28 mouse cellular contexts compared by ENCODE assay signal in the genomic region with DNA sequence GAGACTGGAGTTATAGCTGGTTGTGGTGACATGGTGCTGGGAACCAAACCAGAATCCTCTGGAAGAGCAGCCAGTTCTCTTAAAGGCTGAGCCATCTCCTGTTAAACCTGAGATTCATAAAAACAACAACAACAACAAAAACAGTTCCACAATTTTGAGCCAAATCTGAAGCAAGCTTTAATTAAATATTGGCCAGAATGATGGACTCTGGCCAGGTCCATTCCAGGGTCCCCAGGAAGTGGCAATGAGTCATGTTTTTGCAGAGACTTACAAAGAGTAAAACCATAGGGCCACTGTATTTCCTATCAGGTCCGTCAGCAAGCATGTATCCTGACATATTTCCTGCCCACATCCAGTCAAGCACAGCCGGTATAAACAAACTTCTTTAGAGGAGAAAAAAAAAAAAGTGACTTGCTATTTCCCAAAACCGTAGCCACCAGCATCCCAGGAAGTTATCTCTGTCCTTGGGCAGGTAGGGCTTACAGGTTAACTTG. TPM values are rescaled to one million over a fixed set of nuclear protein-coding genes. Genes with fewer than 3 reads are reported as not detected.
DNase-seq lines count a peak whose midpoint lies in the region; ATAC-seq and TF ChIP-seq lines count a peak whose summit lies in the region.
"Had no signal": no experiment of that assay in that cellular context is flagged by ENCODE, and none has a peak within 500 bp of the region (broad histone marks: within the 10 kb centered on the region; RNA-seq: fewer than 3 reads in every experiment).

No protein-coding gene starts in this region.

- DNase-seq in lung, embryonic 14.5 days = peak; percentile 6
- no peak for DNase-seq in lung, postnatal 4 days
- peak; percentile 93 for DNase-seq in 416B (ENCODE audit: low read depth)
- peak; percentile 19 for DNase-seq in Patski (ENCODE audit: low read depth, low spot score)
- peak; percentile 37 to 47 for DNase-seq in kidney, postnatal 36 days
- DNase-seq in adrenal gland, postnatal 25 days = no peak
- DNase-seq in retina, postnatal 1 day = no peak
- DNase-seq in ovary, postnatal 14 days (ENCODE audit: low spot score) = no peak
- DNase-seq: adrenal gland, adult 2 months; cerebellum, adult 2 months; cerebellum, postnatal 14 days; gastrocnemius, postnatal 10 days; heart, postnatal 4 days; layer of hippocampus, adult 9-11 months; liver, embryonic 13.5 days; lung, adult 18-20 months; midbrain, embryonic 14.5 days; right cerebral cortex, postnatal 25 days; thymus, postnatal 14 days had no signal

- no peak overlapping the region for H3K4me3 ChIP-seq in lung, embryonic 14.5 days (ENCODE audit: low read depth, low read length)
- H3K4me3 ChIP-seq: forebrain, embryonic 13.5 days; hindbrain, embryonic 13.5 days; limb, embryonic 10.5 days; limb, embryonic 15.5 days; liver, embryonic 13.5 days; neural tube, embryonic 12.5 days; stomach, embryonic 15.5 days had no signal

- H3K27me3 ChIP-seq in lung, embryonic 14.5 days (ENCODE audit: insufficient read depth, low read length) = no peaks in the 10 kb centered on the region
- H3K27me3 ChIP-seq in Patski = no peaks in the 10 kb centered on the region
- H3K27me3 ChIP-seq: forebrain, embryonic 13.5 days; hindbrain, embryonic 13.5 days; limb, embryonic 15.5 days; liver, embryonic 13.5 days; neural tube, embryonic 12.5 days; stomach, embryonic 15.5 days had no signal

- H3K4me2 ChIP-seq in lung, embryonic 14.5 days = no peak overlapping the region
- H3K4me2 ChIP-seq: forebrain, embryonic 13.5 days; hindbrain, embryonic 13.5 days; limb, embryonic 15.5 days; liver, embryonic 13.5 days; neural tube, embryonic 12.5 days; stomach, embryonic 15.5 days had no signal

- no peak for TF ChIP-seq CTCF in lung, embryonic 14.5 days (IDR thresholded peaks at IDR 0.05; ENCODE audit: low read depth)
- no peak for TF ChIP-seq CTCF in Patski (IDR thresholded peaks at IDR 0.05)

- WGBS in lung, embryonic 14.5 days = 21% methylated on average over 3 of the region's 3 CpGs

- POLR2A ChIA-PET in Patski (lab: Charles Lee) = no interaction called here

- H3K9me3 ChIP-seq in lung, embryonic 14.5 days (ENCODE audit: low read depth, low read length) = no peaks in the 10 kb centered on the region
- H3K9me3 ChIP-seq: forebrain, embryonic 13.5 days; hindbrain, embryonic 13.5 days; limb, embryonic 10.5 days; limb, embryonic 15.5 days; liver, embryonic 13.5 days; neural tube, embryonic 12.5 days; stomach, embryonic 15.5 days had no signal

- ATAC-seq in lung, embryonic 14.5 days (ENCODE audit: insufficient read depth) = no peak
- ATAC-seq in Patski = no peak
- ATAC-seq: activated CD4-positive, CD25-positive, alpha-beta regulatory T cell, adult 4 months; forebrain, embryonic 13.5 days; intestine, embryonic 16.5 days had no signal

- CTCF ChIA-PET in Patski (lab: Charles Lee) = interaction anchor here (0.9 to 1.6 kb wide), 2 partner anchors 60 to 64 kb away, joined by 3 to 4 read pairs; no protein-coding TSS in a partner anchor

- H3K4me1 ChIP-seq in lung, embryonic 14.5 days (ENCODE audit: insufficient read depth) = peaks cover 4% of the 10 kb centered on the region; the same call in 1 of the 2 replicates
- H3K4me1 ChIP-seq: liver, embryonic 13.5 days; stomach, embryonic 15.5 days had no signal

- in situ Hi-C loops in Patski (cut with MboI; ENCODE audit: low pct_unique_long_range_greater_than_20kb) = no loop called here

- H3K27ac ChIP-seq in lung, embryonic 14.5 days (ENCODE audit: low read depth) = no peak overlapping the region
- H3K27ac ChIP-seq: forebrain, embryonic 13.5 days; hindbrain, embryonic 13.5 days; limb, embryonic 10.5 days; limb, embryonic 15.5 days; liver, embryonic 13.5 days; macrophage; neural tube, embryonic 12.5 days; stomach, embryonic 15.5 days had no signal

- no peaks in the 10 kb centered on the region for H3K36me3 ChIP-seq in lung, embryonic 14.5 days (ENCODE audit: insufficient read depth)
- H3K36me3 ChIP-seq: hindbrain, embryonic 13.5 days; limb, embryonic 10.5 days; limb, embryonic 15.5 days; liver, embryonic 13.5 days; neural tube, embryonic 12.5 days; stomach, embryonic 15.5 days had no signal

- H3K9ac ChIP-seq in lung, embryonic 14.5 days = no peak overlapping the region
- H3K9ac ChIP-seq: forebrain, embryonic 13.5 days; hindbrain, embryonic 13.5 days; limb, embryonic 15.5 days; liver, embryonic 13.5 days; neural tube, embryonic 12.5 days; stomach, embryonic 15.5 days had no signal

RNA-seq across cellular contexts. Expression of gene Lars2, which starts 27.0 kb away (rescaled TPM):
- polyA plus RNA-seq in lung, embryonic 14.5 days (2014; fragmentation: Nextera tagmentation; extraction: Ambion mirVana) = 1,263 and 1,357 TPM in 2 replicates
- polyA plus RNA-seq in Patski (2021) = 679 TPM
- 68.1 and 42,328 TPM in 2 replicates for total RNA-seq in adrenal gland, postnatal 25 days (2021)

Comparison
In these comparisons a context has a peak if more than half of its experiments do, and no peak if none do; other contexts are left out.
1. DNase-seq: peak in lung, embryonic 14.5 days (single experiment), 416B (single experiment), Patski (single experiment) and kidney, postnatal 36 days (2 of 2); none in lung, postnatal 4 days (0 of 2), adrenal gland, postnatal 25 days (single experiment), retina, postnatal 1 day (single experiment) and ovary, postnatal 14 days (single experiment).